Mouse (Mus musculus): ENCODE results near the gene Rps27. TPM values are rescaled to one million over a fixed set of nuclear protein-coding genes. Genes with fewer than 3 reads are reported as not detected.

Gene Rps27
- 2,493 TPM for polyA plus RNA-seq (2014; fragmentation: Illumina TruSeq; extraction: RNeasy Lipid Tissue Mini Kit (QIAGEN cat#74804))

DNA sequence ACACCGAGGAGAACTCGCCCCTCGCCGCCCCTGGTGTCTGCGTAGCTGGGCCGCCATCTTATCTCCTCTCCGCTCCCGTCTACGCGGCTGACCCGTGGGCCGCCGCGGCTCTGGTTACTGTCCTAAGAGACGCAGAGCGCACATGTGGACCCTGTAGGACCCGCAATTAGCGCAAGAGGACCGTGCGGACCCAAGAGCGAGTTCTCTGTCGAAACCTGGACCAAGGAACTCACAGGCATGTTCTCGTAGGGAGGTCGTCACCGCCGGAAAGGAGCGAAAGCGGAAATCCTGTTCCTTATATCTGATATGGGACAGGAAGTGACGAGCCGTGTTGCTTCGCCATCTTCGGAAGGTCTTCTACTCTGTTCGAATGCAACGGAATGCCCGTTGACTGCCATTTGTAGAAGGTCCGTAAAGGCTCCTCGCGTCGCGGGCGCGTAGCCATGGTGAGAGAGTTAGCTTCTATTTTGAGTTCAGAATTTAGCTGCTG, at the start of gene Rps27, which contains the start of gene Rab13:
TSS of gene Rps27 (minus strand) at position 275 of the 490 bp plus-strand sequence.
TSS of gene Rab13 (plus strand) at position 319 of the 490 bp plus-strand sequence.

DNA sequence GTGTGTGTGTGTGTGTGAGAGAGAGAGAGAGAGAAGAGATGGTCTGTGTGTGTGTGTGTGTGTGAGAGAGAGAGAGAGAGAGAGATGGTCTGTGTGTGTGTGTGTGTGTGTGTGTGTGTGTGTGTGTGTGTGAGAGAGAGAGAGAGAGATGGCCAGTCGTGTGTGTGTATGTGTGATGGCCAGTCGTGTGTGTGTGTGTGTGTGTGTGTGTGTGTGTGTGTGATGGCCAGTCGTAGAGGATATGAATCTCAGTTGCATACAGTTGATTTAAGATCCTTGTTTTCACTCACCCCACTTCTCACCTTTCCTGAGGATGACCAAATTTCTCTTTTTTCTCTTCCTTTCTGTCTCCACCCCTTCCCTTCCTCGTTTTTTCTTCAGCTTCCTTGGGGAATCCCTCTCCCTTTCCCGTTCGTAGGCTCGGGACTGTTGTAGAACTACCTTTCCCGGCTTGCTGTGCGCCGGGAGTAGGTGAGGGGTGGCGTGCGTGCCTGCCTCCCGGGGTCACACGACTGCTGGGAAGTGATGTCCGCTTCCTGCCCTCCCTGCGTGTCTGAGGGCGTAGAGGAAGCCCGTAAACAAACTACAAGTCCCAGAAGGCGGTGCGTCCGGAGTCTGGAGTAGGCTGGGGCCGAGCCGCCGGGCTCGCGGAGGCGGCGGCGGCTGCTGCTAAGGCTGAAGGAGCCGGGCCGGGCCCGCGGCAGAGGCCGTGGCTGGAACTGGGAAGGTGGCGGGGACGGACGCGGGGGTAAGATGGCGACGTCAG, 40.4 kb upstream of the Rps27 start, which contains the start of gene Crtc2:
TSS of gene Crtc2 (plus strand) at position 511 of the 766 bp plus-strand sequence.

DNA sequence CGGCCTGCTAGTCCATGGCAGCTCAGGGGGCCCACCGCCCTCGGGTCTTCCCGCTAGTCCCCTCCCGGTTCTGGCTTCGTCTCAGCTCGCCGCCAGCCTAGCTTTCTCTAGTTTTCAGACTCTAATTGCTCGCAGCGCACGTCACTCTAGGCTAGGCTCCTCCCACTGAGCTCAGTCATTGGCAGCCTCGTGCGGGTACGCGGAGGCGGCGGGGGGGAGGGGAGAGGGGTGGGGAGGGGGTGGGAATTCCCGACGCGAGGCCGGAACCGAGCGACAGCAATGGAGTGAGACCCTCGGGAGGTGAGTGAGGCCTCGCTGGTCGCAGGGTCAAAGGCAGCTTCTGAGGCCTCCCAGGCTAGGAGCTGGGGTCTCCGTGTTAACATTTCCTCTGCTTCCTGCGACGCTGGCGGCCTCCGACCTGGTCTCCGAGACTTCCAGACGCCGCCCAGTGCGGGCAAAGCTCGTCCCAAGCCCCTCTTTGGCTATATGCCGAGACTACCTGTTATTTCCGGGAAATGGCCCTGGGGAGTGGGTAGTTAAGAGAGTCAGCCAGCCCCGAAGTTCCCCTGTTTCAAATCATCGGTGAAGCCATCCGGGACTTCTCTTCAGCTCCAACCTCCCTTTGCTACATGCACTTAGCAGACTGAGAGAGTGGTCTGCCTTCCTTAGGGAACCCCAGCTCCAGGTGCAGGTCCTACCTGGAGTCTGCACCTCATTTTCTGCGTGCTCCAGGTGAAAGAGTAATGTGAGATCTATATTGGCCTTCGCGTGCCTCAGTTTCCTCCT, 34.7 kb upstream of the Rps27 start, which contains the start of gene Slc39a1:
TSS of gene Slc39a1 (plus strand) at position 213 of the 786 bp plus-strand sequence.

DNA sequence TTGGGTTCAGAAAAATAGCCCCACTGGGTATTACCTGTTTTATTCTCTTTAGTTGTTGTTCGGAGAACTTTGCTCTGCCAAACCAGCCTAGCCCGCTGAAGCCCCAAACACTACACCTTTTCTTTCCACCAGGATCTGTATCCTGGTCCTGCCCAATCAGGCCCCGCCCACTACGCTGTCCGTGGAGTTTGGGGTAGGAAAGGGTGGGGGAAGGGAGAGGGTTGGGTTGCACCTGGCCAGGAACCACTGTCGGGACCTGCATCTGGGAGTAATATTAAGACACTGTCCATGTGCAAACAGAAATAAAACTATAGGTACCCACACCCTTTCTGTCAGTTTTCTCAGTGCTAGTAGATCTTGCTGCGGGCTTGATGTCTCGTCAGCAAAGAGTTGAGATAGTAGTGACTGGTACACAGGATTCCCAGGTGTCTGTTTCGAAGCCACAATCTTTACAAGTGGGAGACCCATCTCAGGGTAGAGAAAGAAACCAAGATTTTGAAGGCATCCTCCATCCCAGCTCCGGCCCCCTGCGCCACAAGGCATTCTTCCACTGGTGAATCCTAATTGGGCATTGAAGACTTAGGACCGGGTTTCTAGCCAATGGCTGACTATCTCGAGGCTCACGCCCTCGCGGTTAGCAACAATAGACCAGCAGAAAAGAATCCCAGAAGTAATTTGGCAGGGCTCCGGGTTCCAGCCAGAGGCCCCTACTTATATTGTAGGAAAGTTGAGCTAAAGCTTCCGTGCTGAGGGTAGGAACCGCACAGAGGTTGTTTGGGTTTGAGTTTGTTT, 29.7 kb upstream of the Rps27 start, which contains the start of gene Creb3l4:
TSS of gene Creb3l4 (minus strand) at position 529 of the 792 bp plus-strand sequence.

DNA sequence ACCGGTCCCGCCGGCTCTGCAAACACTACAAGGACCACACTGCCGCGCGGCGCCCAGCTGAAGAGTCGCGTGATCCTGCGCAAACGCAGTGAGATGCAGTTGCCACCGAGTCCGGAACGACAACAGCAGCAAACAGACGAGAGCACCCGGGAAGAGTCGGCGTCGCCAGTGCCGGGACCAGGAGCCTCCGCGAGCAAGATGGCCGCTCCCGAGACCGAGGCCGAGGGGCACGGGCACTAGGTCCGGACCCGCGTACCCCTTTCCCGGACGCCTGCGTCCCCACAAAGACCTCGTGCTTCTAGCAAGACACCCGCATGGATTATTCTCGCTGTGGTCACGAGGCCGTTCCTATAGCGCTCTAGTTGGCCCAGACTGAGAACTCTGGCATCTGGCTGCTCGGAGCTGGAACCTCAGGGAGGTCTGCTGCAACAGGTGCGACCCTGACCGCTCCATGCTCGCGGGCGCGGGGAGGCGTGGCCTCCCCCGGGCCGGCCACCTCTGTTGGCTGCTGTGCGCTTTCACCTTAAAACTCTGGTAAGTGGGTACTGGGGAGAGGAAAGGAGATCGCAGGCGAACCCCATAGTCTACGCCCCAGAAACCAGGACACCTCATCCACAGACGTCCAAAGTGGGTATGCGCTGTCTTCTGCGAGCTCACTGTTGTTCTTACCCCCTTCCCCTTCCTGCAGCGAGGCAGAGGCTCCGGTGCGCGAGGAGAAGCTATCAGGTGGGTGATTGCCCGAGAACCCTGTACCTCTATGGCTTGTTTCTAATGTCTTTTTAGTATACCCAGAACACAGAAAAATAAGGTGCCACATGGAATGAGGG, 18.3 kb upstream of the Rps27 start, which contains the start of gene Jtb:
TSS of gene Jtb (plus strand) at position 91 of the 827 bp plus-strand sequence.

Other genes with a start within 250 kb of the Rps27 start
- 45.4 TPM for gene Hax1, start 214.9 kb downstream of the Rps27 start, polyA plus RNA-seq (2014; fragmentation: Illumina TruSeq; extraction: RNeasy Lipid Tissue Mini Kit (QIAGEN cat#74804))
- 132 TPM for gene 4933434E20Rik, start 162.0 kb downstream of the Rps27 start, polyA plus RNA-seq (2014; fragmentation: Illumina TruSeq; extraction: RNeasy Lipid Tissue Mini Kit (QIAGEN cat#74804))
- 137 TPM for gene Ubap2l, start 161.0 kb downstream of the Rps27 start, polyA plus RNA-seq (2014; fragmentation: Illumina TruSeq; extraction: RNeasy Lipid Tissue Mini Kit (QIAGEN cat#74804))
- gene Tpm3, start 141.0 kb downstream of the Rps27 start, polyA plus RNA-seq (2014; fragmentation: Illumina TruSeq; extraction: RNeasy Lipid Tissue Mini Kit (QIAGEN cat#74804)) = 273 TPM
- 0.17 TPM for gene Nup210l, start 109.5 kb downstream of the Rps27 start, polyA plus RNA-seq (2014; fragmentation: Illumina TruSeq; extraction: RNeasy Lipid Tissue Mini Kit (QIAGEN cat#74804))
- gene Rab13, start within 50 bp of the Rps27 start, polyA plus RNA-seq (2014; fragmentation: Illumina TruSeq; extraction: RNeasy Lipid Tissue Mini Kit (QIAGEN cat#74804)) = 13.7 TPM
- 97.8 TPM for gene Jtb, start 17.9 kb upstream of the Rps27 start, polyA plus RNA-seq (2014; fragmentation: Illumina TruSeq; extraction: RNeasy Lipid Tissue Mini Kit (QIAGEN cat#74804))
- 4.3 TPM for gene Creb3l4, start 29.9 kb upstream of the Rps27 start, polyA plus RNA-seq (2014; fragmentation: Illumina TruSeq; extraction: RNeasy Lipid Tissue Mini Kit (QIAGEN cat#74804))
- gene Slc39a1, start 34.5 kb upstream of the Rps27 start, polyA plus RNA-seq (2014; fragmentation: Illumina TruSeq; extraction: RNeasy Lipid Tissue Mini Kit (QIAGEN cat#74804)) = 139 TPM
- gene Crtc2, start 40.5 kb upstream of the Rps27 start, polyA plus RNA-seq (2014; fragmentation: Illumina TruSeq; extraction: RNeasy Lipid Tissue Mini Kit (QIAGEN cat#74804)) = 6.5 TPM
- 1.3 TPM for gene Dennd4b, start 51.5 kb upstream of the Rps27 start, polyA plus RNA-seq (2014; fragmentation: Illumina TruSeq; extraction: RNeasy Lipid Tissue Mini Kit (QIAGEN cat#74804))
- gene Gatad2b, start 79.5 kb upstream of the Rps27 start, polyA plus RNA-seq (2014; fragmentation: Illumina TruSeq; extraction: RNeasy Lipid Tissue Mini Kit (QIAGEN cat#74804)) = 103 TPM
- not detected for gene Slc27a3, start 176.3 kb upstream of the Rps27 start, polyA plus RNA-seq (2014; fragmentation: Illumina TruSeq; extraction: RNeasy Lipid Tissue Mini Kit (QIAGEN cat#74804))
- gene Ints3, start 220.0 kb upstream of the Rps27 start, polyA plus RNA-seq (2014; fragmentation: Illumina TruSeq; extraction: RNeasy Lipid Tissue Mini Kit (QIAGEN cat#74804)) = 24.1 TPM